Mouse (Mus musculus) embryo, embryonic 10 days (tissue): ENCODE data around the gene Ssc4d.

Experiments used
- DNase-seq: peaks from one replicate; pipeline ENCODE4 v3.0.0-alpha.2; 2015; ENCODE audit warnings: low spot score

Ssc4d gene

GRCm38 (mm10) chr5:135940587-135940986 is 33.7 kb downstream of the Ssc4d start:
- DNase-seq, result no peak

GRCm38 (mm10) chr5:135935641-135936190 is 38.6 kb downstream of the Ssc4d start:
- no peak for DNase-seq

DNA sequence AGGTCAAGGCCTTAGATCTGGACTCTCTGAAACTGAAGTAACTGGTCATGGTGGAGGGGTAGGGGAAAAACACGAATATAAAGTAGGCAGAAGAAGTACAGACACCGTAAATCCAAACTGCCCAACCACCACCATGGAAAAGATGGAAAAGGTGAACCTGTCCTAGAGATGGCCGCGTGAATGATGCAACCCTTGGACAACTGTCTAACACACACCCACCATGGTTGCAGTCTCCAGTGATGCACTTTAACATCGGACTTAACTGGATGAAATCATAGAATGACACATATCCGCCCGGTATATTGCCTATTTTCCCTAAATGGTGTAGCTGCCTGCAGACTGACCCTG is 39.2 kb downstream of the Ssc4d start:
- no peak for DNase-seq

- peak; percentile 98 for DNase-seq
These were observed 39.7 kb downstream of the Ssc4d start, which contains the start of gene Ywhag for GRCm38 (mm10) chr5:135934481-135935175. Ywhag (minus strand) TSS chr5:135934616.

GRCm38 (mm10) chr5:135933900-135934441 is 40.4 kb downstream of the Ssc4d start:
- DNase-seq, result peak; percentile 69

DNA sequence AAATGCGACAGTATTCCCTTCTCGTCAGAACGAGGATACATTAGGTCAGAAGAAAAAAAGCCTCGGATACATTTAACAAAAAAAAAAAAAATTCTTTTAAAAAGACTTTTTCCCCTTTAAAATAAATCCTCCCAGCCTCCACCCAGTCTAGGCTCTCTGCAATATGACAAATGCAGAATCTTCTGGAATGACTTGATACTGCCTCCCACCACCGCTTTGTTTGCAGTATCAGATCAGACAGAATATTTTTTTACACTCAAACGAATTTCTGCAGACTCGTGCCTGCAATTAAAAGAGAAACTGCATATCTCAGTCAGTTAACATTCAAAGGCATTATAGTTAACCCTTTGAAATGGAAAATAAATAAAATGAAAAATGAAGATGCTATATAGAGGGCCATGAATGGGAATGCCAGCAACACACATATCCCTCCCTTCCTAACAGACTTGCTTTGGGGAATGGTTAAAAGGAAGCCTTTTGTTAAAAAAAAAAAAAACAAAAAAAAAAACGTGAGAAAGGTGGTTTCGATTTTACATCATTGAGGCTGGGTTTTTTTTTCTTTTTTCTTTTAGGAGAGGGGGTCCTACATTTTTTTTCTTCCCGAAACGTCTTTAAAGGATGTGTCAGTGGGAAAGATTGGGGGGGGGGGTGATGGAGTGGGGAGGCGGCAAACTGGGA is 41.0 kb downstream of the Ssc4d start:
- DNase-seq, result no peak

GRCm38 (mm10) chr5:135932359-135932758 is 42.0 kb downstream of the Ssc4d start:
- no peak for DNase-seq

- no peak for DNase-seq
These were observed 42.8 kb downstream of the Ssc4d start for GRCm38 (mm10) chr5:135931526-135931925.

DNA sequence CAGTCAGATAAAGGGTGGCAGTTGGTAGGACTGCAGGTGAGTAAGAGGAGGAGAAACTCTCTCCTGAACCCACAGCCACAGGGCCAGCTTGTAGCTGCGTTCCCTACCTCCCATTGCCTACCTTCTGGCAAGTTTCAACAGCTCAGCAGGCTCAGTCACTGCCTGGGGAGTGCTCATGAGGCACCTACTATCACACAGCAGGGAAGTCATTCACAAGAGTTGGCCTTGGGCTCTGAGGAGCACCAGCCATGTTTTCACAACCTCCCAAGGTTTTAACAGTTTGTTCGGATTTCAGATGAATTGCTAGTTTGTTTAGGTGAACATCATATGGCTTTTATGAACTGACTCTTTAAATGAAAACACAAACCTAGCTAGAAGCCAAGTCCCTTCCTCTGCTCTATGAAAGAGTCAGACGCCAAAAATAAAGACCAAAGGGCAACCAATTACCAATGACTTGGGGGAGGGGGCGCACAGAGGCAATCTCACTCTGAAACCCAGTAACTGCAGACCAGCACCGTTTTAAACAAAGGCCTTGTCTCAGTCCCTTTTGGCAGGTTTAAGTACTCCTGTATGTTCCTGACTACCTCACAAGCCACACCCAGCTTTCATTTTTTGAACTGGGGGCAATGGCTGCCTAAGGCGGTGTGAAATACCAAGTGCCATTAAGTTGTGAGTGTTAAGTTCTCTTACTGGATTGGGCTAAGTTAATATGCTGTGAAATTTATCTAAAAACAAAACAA is 44.5 kb downstream of the Ssc4d start:
- no peak for DNase-seq

DNA sequence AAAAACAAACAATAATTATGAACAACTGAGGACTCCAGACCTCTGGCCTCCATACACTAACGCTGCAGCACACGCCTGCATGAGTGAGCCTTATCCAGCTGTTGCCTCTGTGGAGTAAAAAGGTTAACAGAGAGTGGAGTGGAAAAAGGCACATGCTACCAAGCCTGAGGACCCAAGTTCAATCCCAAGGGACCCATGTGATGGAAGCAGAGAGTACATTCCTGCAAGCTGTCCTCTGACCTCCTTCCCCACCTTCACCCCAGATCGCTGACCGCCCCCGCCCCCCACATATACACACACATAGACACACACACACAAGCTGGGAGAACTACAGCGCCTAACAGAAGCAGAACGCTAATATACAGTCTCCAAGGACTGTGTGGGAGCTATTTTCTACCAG is 50.4 kb downstream of the Ssc4d start:
- DNase-seq, result no peak

GRCm38 (mm10) chr5:135919902-135920301 is 54.4 kb downstream of the Ssc4d start:
- DNase-seq, result no peak

GRCm38 (mm10) chr5:135918593-135918992 is 55.7 kb downstream of the Ssc4d start:
- DNase-seq, result no peak

DNA sequence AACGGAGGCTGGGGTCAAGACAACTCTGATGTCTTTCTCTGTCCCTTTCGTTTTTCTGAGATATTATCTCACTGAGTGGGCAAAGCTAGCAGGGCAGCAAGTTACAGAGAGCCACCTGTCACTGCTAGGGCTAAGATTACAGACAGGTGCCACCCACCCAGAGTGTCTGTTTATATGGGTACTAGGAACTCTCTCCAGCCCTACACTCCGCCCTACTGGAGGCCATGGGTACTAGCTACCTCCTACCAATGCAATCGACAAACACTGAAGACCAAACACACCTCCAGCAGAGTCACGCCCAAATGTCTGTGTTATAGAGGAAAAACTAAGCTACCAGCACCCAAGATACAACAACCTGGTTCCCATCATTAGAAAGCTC is 56.3 kb downstream of the Ssc4d start:
- DNase-seq, result no peak

GRCm38 (mm10) chr5:135917327-135918058 is 56.8 kb downstream of the Ssc4d start:
- DNase-seq, result no peak

- DNase-seq, result no peak
These were observed 57.7 kb downstream of the Ssc4d start for GRCm38 (mm10) chr5:135916601-135917000.

DNA sequence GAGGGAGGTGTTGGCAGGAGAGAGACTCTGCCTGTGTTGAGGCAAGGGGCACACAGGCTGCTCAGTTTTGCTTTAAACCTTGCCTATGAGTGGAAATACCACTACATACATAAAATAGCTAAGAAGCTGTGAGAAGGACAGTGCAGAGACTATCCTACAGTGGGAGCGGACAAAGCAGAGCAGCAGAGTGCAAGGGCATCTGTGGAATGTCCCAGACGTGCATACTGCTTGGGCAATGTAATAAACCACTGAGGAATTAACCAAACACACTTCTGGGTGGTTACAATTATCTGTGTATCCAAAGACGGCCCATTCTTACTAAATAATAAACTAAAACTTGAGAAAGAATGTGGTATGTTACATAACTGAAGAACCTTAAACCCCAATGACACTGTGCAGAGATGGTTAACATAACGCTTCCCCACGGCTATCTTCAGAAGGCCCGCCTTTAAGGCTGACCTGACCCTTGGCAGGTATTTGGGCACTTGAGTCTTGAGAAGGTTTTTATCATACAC is 58.2 kb downstream of the Ssc4d start:
- DNase-seq, result no peak

DNA sequence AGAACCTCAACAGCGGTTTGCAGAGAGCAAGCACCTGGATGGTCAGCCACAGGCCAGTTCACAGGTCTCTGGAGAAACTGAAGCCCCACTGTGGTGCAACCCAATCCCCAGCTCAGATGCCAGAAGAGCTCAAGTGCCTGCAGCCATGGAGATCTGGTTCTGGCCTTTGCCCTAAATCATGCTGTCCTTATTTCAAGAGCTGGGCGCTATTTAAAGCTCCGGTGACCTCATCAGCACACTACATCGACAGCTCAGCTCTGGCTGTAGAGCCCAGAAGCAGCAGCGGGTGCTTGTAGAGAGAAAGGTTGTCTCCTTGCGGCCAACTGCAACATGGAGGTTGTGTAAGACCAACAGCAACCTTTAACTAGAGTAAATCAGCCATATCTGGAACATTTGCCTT is 60.2 kb downstream of the Ssc4d start:
- no peak for DNase-seq

DNA sequence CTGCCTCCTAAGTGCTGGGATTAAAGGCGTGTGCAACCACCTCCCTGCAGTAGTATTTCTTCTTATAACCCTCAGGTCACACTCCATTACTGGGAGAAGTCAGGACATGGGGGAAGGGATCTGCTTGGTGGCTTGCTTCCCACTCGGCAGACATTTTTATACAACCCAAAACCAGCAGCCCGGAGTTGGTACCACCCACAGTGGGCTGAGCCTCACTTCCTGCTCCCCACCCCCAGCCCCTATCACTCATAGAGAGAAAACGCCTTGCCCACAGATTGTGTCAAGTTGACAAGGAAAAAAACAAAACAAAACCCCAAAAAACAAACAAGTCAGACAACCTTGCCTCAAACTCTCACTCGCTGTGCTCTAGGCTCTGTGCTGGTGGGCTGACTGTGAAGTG is 61.1 kb downstream of the Ssc4d start:
- DNase-seq, result no peak

- no peak for DNase-seq
These were observed 62.6 kb downstream of the Ssc4d start for GRCm38 (mm10) chr5:135911633-135912220.

GRCm38 (mm10) chr5:135910813-135911212 is 63.5 kb downstream of the Ssc4d start:
- DNase-seq, result no peak
